Mouse (Mus musculus) ovary, adult 10 weeks (tissue): ENCODE results near the gene Zfp341. TPM values are rescaled to one million over a fixed set of nuclear protein-coding genes. Genes with fewer than 3 reads are reported as not detected.

Experiments
- polyA plus RNA-seq: library from polyadenylated mRNA; stranded (reverse); fragments of 350-450 nt; fragmentation: Illumina TruSeq; extraction: RNeasy Lipid Tissue Mini Kit (QIAGEN cat#74804); gene quantifications from one replicate; pipeline ENCODE4 v1.2.3, GENCODE M21; 2014

Gene Zfp341
- 0.23 TPM for polyA plus RNA-seq

DNA sequence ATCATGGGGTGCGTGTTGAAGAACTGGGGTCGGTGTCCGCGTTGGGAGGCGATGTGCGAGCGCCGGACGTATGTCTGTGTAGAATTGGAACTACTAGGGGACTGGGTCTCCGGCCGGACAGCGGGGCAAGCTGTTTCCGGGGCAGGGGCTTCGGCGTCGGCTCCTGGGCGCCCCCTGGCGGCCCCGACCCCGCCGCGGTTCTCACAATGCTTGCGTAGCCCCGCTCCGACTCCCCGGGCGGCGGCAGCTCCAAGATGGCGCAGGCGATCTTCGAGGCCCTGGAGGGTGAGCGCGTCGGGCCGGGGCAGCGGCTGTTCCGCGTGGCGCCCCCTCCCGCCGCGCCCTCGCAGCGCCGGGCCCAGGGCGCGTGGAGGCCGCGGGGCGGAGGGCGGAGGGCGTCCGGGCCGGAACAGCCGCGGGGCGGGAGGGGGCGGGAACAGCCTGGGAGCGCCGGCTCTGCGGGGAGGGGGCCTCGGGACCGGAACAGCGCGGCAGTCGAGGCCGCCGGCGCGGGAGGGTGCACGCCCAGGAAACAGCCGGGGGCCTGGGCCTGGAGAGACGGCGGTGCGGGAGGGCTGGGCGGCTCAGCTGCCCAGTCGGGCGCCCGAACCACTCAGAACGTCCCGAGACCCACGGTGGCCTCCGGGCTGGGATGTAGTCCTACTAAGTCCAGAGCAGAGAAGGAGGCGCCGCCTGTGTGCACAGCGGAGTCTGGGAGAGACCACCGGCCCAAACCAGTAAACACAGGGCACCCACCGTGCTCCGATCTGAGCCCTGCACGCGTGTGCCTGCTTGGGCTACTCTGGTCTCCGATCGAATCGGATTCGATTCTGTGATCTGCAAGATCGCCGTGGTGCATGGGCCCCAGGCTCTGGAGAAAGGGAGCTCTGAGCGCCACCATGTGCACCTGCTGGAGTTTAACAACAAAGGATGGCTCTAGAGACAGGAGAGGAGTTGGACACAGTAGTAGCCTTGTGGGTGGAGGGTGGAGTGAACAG is at the start of gene Zfp341, which contains the start of gene 4930519P11Rik:
TSS of gene Zfp341 (plus strand) at position 180 of the 998 bp plus-strand sequence.
TSS of gene 4930519P11Rik (minus strand) at position 320 of the 998 bp plus-strand sequence.

DNA sequence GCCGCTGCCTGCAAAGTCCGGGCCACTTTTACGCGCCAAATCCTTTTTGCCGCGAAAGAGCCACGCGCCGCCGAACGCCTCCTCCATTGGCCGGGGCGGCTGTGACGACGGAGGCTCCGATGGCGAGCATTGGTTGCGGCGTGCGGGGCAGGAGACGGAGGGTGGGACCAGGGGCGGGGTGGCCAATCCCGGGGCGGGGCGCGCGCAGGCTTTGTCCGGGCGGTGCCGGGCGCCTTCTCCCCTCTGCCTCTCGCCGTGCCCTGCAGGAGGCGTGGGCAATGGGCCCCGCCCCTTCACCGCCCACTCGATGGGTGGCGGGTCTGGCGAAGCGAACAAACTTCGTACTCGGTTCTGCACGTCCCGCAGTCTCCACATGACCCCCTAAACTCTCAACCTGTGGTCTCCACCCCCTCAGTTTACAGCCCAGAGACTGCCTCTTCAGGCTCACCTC is 43.2 kb upstream of the Zfp341 start, which contains the start of gene E2f1:
TSS of gene E2f1 (minus strand) at position 57 of the 451 bp plus-strand sequence.

DNA sequence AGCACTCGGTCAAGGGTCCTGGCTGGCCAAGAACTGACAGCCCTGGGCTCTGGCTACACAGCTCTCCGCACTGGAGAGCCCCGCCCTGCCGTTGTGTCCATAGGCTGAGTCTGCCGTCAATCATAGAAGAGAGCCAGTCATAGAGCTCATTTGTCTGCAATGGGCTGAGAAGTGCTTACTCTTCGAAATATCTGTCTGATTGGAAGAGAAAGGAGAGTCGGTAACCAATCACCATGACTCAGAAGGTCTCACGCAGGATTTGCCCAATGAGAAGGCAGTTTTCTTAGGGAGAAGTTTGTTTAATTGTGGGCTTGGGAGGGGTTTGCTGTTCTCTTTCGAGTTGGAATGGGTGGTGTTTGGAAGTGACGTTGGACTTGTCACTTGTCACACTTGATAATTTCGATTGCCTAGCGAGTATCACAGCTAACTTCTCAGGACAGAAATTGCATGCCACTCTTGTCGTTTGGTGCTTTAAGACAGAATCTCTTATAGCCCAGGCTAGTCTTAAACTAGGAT is 9.4 kb upstream of the Zfp341 start, which contains the start of gene Pxmp4:
TSS of gene Pxmp4 (minus strand) at position 71 of the 516 bp plus-strand sequence.

DNA sequence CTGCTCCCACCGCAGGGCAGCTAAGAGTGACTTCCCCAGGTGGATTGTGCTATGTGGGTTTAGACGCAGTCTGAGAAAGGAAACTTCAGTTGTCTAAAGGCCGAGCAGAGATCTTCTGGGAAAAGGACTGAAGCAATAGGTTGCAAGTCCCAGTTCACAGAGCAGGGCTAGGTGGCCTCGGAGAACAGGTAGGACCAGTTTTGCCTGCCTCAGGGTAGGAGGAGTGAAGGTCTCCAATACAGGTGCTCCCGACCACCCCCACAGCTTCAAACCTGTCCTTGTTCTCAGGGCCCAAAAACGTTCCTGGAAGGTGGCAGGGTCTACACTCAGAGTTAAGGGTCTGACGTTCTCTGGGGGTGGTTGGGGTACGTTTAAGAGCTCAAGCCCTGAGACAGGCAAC is 38.3 kb downstream of the Zfp341 start, which contains the start of gene Chmp4b:
TSS of gene Chmp4b (plus strand) at position 343 of the 400 bp plus-strand sequence.

Other genes with a start within 250 kb of the Zfp341 start
- 8.2 TPM for gene Cdk5rap1, start 240.3 kb upstream of the Zfp341 start, polyA plus RNA-seq
- not detected for gene Snta1, start 205.2 kb upstream of the Zfp341 start, polyA plus RNA-seq
- gene Cbfa2t2, start 176.8 kb upstream of the Zfp341 start, polyA plus RNA-seq = 26.1 TPM
- gene 1700003F12Rik, start 66.2 kb upstream of the Zfp341 start, polyA plus RNA-seq = not detected
- gene Actl10, start 61.5 kb upstream of the Zfp341 start, polyA plus RNA-seq = not detected
- not detected for gene Necab3, start 54.4 kb upstream of the Zfp341 start, polyA plus RNA-seq
- gene E2f1, start 43.4 kb upstream of the Zfp341 start, polyA plus RNA-seq = 0.17 TPM
- gene Pxmp4, start 9.6 kb upstream of the Zfp341 start, polyA plus RNA-seq = 6.0 TPM
- gene 4930519P11Rik, start 140 bp downstream of the Zfp341 start, polyA plus RNA-seq = not detected
- 73.3 TPM for gene Chmp4b, start 38.4 kb downstream of the Zfp341 start, polyA plus RNA-seq
- not detected for gene Gm14214, start 156.7 kb downstream of the Zfp341 start, polyA plus RNA-seq
- gene Raly, start 177.8 kb downstream of the Zfp341 start, polyA plus RNA-seq = 202 TPM
- gene a, start 178.1 kb downstream of the Zfp341 start, polyA plus RNA-seq = not detected